Mouse (Mus musculus) left cerebral cortex, postnatal 14 days (tissue): ENCODE measurements around the gene Gen1. TPM values are rescaled to one million over a fixed set of nuclear protein-coding genes. Genes with fewer than 3 reads are reported as not detected.
A peak's percentile ranks its signal among the peaks of the same experiment; 100 is the strongest.

Source experiments
- DNase-seq, 2 experiments: peaks; one replicate each; pipeline ENCODE4 v3.0.0; 2021 to 2022; ENCODE audit warnings: low spot score in 2 of 2, mixed read lengths in 1 of 2
- intact Hi-C: fragments of 180-260 bp; cut with DNase I; formaldehyde crosslinking; loops from one replicate; pipeline ENCODE4 v1.15.1; 2025
- microRNA-seq, 2 experiments: library from miRNA; unstranded; fragments of <30 nt; microRNA quantifications; one replicate each; pipeline ENCODE4 v1.2.0; 2022
- total RNA-seq, 2 experiments: library from RNA; stranded (reverse); gene quantifications; 2 replicates each; pipeline ENCODE4 v1.2.3; 2021

Gen1 gene
- total RNA-seq, 2 experiments from 2014 or later: 1.3 to 3.7 TPM

- intact Hi-C loops: loop anchor here (5.0 kb wide), 1 partner anchor 69 kb away; the partner anchor contains the start of genes Gen1 and Smc6
- no peak for DNase-seq
These were observed 67.6 kb downstream of the Gen1 start for GRCm38 (mm10) chr12:11198026-11198425.

DNA sequence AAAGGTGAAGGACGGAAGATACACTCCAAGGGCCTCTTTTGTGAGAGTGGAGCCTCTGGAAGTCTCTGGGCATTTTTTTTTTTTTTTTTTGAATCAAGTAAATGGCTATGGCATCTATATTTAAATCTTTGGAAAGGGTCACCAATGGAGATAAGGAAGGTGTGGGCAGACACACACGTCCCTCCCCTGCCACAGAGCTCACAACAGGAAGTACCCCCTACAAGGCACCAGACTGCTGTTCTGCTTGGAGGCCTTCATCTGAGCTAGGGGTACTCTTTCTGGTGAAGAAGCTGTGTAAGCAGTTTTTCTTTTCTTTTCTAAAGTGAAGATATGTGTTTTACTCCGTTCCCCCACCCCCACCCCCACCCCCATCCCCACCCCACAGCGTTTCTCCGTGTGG is 68.8 kb downstream of the Gen1 start:
- intact Hi-C loops: loop anchor here (5.0 kb wide), 1 partner anchor 70 kb away; the partner anchor contains the start of genes Gen1 and Smc6
- DNase-seq: no peak

GRCm38 (mm10) chr12:11196142-11196597 is 69.4 kb downstream of the Gen1 start:
- intact Hi-C loops: loop anchor here (5.0 kb wide), 1 partner anchor 71 kb away; the partner anchor contains the start of genes Gen1 and Smc6

DNA sequence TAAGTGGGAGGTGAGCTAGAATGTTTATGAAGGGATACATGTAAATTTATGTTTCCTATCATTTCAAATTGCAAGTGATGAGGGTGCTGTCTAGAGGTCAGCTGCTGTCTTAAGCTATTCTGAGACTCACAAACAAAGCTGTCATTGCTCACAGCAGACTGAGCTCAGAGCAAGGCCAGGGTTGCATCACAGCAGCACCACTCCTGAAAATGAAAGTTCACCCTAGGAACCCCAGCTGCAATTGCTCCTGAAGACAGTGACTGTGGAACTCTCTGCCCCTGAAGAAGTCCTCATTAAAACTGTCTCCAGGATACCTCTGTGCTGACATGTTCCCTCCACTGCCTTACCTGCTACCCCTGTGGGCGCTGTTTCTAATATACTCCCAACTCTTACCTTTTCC is 70.6 kb downstream of the Gen1 start:
- intact Hi-C loops: loop anchor here (5.0 kb wide), 1 partner anchor 72 kb away; the partner anchor contains the start of genes Gen1 and Smc6
- no peak for DNase-seq

More at GRCm38 (mm10) chr12:11196142-11196597, 69.4 kb downstream of the Gen1 start:
- DNase-seq: peak; percentile 48 to 68

Small RNA genes lying within 50 kb of the gene (microRNA-seq; reads per million reads assigned to microRNA genes)
- 0 to 0.67 reads per million in 2 experiments for gene Mir7675

Other genes starting within 250 kb of the Gen1 start
- gene Kcns3, start 114.7 kb downstream of the Gen1 start, total RNA-seq: 1 to 10 TPM; 6.0 to 6.8 TPM
- not detected for gene Msgn1, start 56.8 kb downstream of the Gen1 start, total RNA-seq
- gene Smc6, start 85 bp upstream of the Gen1 start, total RNA-seq: 10 to 100 TPM; 28.5 to 33.5 TPM
- 100 to 1,000 TPM; 583 to 588 TPM for gene Vsnl1, start 170.8 kb upstream of the Gen1 start, total RNA-seq
- gene Rad51ap2, start 190.3 kb upstream of the Gen1 start, total RNA-seq: 1 to 10 TPM; 1.9 to 2.8 TPM